Mouse (Mus musculus) kidney, adult 11 months (tissue): ENCODE results near the gene Stoml1.
A peak's percentile ranks its signal among the peaks of the same experiment; 100 is the strongest.
"Not testable (repeated sequence)": the region's sequence is repeated elsewhere in the genome, so short reads cannot be mapped to it uniquely, and the experiment has no call there.

Experiments
- DNase-seq: peaks from one replicate; pipeline ENCODE4 v3.0.0; 2022

Stoml1 gene

DNA sequence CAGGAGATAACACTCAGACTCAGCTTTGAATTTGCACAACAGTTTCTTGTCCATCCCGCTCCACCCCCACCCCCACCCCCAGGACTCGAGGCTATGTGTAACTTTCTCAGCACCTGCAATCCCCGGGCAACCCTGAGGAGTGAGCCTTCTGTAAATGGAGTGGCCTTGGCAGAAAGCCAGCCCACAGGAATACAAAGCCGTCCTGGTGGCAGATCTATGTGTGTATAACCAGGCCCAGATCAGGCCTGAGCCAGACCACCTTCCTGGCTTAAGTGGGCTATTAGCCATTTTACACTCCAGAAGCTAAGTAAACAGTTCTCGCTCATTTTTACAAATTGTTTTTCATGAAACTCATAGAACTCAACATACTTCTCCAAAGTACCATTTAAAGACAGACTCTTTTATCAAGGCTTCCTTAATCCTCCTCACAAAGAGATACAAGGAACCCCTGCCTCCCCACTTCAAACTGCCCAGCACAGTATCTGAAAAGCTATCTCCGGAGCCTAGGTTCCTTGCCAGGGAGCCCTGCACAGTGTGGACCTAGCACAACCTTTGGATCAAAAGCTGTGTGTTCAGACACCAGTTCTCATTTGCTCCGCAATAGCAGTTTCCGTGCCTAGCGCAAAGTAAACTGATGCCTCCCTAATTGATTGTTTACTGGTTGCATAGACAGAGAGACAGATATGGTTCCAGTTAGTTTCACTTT lies 11.0 kb upstream of the Stoml1 start:
- peak; percentile 46 for DNase-seq

DNA sequence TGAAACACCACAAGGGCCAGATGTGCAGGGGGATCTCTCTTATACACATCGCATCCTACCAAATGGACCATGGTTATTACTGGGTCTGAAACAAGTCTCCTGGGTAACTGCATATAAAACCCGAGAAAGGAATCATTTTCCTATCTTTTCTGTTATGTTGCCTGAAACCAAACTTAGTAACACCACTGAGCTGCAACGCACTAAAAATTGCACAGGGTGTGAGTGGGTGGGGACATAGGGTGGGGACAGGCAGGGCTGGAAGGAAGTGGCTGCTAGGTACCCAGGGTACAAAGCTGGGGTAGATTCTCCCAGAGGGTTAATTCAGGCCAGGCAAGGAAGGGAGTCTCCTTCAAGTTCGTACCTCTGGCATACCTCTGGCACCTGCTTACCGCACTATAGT lies 10.3 kb upstream of the Stoml1 start:
- DNase-seq: no peak

DNA sequence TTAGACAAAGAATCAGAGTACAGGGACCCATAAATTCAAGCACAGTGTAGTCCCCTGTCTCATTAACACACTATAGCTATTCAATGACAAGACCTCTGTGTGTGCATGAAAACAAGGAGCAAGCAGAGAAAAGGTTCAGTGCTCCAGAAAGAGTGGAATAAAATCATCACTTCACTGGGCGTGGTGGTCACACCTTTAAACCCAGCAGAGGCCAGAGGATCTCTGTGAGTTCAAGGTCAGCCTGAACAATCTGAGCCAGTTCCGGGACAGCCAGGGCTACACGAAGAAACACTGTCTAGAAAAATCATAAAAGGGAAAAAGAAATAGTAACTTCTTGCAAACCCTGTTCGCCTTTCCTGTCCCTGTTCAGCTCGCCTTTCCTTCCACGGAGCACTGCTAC lies 9.3 kb upstream of the Stoml1 start:
- no peak for DNase-seq

GRCm38 (mm10) chr9:58246083-58246591 lies 6.8 kb upstream of the Stoml1 start:
- no peak for DNase-seq

DNA sequence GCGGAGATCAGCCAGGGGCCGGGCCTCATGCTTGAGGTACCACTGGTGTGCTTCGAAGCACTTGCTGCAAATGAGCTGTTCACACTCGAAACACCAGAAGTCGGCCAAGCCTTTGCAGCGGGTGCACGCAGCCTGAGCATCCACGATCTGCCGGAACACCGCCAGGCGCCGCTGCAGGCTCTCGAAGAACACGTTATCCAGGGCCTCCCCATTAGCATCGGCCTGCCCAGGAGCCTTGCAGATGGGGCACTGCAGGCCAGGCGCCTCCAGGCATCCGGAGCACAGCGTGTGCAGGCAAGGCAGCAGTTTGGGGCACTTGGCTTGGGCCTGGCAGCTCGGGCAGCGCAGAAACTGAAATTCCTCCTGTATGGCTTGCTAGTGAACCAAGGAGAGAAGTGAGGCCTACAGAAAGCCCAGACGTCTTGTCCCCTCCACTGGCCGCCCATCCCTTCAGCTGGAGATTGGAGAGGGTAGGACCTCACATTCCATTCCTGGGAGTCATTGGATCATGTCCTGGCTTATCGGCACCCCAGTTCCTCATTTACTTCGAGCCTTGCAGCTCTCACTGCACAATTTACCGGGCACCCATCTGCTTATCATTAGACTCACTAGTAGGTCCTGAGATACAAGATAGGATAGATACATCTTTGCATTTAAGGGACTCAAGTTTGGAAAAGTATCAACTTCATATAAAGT lies 5.8 kb upstream of the Stoml1 start:
- peak; percentile 81 for DNase-seq

DNA sequence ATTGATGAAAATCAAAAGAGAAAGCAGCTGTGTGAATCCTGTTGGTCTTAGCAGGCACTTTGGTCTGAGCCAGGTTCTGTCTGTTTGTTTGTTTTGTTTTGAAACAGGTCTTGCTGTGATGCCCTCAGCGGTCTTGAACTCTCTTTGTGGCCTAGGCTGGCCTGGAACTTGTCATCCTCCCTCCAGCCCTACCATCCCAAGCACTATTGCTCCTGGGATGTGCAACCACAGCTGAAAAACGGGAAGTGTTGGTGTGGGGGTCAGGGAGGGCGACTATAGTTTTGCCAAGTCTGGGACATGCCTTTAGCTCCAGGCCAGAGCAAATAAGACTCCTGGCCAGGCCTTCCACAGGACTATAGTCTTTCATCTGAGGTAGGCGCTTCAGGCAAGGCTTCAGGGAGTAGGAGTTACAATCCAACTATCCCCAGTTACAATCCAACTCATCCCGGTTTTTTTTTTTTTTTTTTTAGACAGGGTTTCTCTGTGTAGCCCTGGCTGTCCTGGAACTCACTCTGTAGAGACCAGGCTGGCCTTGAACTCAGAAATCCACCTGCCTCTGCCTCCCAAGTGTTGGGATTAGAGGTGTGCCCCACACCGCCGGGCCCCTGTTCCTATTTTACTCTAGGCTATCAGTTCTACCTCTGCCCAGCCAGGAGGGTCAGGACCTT lies 4.1 kb upstream of the Stoml1 start:
- no peak for DNase-seq

DNA sequence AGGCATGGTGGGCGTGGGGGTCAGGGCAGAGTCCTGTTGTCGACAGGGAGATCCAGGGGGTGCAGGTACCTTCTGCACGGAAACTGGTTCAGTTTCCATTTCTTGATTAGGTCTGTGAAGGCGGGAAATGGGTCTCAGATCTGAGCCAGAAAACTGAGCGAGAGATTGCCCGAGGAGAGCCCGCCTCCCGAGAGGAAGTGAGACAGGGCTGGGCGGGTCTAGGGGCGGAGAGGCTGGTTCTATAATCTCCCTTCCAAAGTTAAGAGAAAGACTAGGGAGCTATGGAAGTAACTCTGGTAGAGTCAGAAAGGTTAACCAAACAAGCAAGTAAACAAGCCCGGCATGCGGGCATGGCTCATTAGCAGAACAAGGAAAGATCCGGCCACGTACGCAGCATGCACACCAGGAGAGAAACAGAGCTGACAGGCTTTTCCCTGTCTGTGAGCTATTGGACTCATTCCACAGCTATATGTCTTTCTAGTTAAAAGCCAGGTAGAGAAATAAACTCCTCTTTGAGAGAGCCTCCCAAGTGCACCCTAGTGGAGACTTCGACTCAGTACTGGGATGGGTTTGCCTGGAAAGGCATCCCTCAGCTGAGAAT lies 3.3 kb upstream of the Stoml1 start, which contains the start of gene Pml:
Gene Pml, minus strand, starts transcription at position 195 of the 601 bp plus-strand sequence.
- DNase-seq: peak; percentile 83

- DNase-seq: no peak
These were observed 2.6 kb upstream of the Stoml1 start for GRCm38 (mm10) chr9:58250322-58250721.

DNA sequence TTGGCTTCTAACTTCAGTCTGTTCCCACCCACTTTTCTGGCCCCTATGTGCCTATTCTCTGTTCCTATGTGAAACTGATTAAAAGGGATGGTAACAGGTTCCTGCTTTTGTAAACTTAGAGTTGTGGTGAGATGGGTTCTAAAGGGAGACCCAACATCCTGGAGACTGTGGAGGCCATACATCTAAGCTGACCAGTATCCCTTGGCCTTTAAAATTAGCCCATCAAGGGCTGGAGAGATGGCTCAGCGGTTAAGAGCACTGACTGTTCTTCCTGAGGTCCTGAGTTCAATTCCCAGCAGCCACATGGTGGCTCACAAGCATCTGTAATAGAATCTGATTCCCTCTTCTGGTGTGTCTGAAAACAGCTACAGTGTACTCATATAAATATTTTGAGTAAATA lies 2.2 kb upstream of the Stoml1 start:
- DNase-seq: not testable (repeated sequence)

DNA sequence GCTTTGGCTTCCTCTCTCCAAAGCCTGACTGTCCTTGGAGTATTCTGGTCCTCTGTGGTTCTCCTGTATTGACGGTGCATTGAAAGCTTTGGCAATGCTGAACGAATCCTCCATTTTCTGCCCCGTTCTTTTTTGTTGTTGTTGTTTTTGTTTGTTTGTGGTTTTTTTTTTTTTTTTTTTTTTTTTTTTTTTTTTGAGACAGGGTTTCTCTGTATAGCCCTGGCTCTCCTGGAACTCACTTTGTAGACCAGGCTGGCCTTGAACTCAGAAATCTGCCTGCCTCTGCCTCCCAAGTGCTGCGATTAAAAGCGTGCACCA lies 800 bp downstream of the Stoml1 start:
- not testable (repeated sequence) for DNase-seq

GRCm38 (mm10) chr9:58255105-58255504 lies 2.1 kb downstream of the Stoml1 start:
- DNase-seq: no peak

DNA sequence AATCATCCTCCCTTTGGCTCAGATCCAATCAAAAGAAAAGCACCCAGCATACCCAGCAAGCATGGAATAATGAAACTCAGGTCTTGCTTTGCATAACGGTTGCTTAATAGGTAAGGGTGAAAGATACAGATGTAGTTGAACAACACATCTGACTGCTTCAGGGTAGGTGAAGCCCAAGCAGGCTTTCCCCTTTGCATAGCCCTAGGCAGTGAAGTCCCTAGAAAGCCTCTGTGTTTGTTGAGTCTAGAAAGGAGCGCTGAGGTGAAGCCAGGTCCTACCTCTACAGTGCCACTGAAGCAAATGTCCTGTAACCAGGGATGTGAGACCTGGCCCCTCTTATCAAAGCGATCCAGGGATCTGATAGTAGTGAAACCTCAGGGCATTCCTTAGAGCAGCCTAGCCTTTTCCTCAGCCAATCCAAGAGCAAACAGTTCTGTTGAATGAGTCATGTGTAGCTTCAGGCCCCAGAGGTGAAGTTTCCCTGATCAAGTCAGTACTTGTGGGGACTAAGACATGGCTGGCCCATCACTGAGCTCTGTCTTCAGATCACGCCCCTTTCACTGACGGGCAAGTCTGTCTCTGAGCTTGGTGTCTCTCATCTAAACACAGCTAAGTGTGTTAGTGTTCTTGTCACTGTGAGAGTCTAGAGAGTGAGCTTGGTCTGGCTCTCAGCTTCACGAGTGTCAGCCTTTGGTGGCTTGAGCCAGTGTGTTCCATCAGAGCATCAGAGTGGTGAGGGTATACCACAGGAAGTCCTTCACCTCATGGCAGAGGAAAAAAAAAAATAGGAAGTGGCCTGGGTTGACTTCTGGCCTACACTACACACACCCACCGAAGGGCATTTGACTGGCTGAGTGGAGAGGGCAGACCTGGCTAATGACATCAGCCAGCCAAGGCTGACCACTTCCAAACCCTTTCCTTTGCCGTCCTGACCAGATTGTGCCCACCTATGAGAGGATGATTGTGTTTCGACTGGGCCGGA lies 3.0 kb downstream of the Stoml1 start:
- DNase-seq: no peak

GRCm38 (mm10) chr9:58262507-58262906 lies 9.5 kb downstream of the Stoml1 start:
- DNase-seq: no peak

GRCm38 (mm10) chr9:58265368-58265767 lies 12.4 kb downstream of the Stoml1 start:
- no peak for DNase-seq

GRCm38 (mm10) chr9:58266571-58267011 lies 13.6 kb downstream of the Stoml1 start:
- no peak for DNase-seq

- no peak for DNase-seq
These were observed 14.1 kb downstream of the Stoml1 start for GRCm38 (mm10) chr9:58267046-58267445.

DNA sequence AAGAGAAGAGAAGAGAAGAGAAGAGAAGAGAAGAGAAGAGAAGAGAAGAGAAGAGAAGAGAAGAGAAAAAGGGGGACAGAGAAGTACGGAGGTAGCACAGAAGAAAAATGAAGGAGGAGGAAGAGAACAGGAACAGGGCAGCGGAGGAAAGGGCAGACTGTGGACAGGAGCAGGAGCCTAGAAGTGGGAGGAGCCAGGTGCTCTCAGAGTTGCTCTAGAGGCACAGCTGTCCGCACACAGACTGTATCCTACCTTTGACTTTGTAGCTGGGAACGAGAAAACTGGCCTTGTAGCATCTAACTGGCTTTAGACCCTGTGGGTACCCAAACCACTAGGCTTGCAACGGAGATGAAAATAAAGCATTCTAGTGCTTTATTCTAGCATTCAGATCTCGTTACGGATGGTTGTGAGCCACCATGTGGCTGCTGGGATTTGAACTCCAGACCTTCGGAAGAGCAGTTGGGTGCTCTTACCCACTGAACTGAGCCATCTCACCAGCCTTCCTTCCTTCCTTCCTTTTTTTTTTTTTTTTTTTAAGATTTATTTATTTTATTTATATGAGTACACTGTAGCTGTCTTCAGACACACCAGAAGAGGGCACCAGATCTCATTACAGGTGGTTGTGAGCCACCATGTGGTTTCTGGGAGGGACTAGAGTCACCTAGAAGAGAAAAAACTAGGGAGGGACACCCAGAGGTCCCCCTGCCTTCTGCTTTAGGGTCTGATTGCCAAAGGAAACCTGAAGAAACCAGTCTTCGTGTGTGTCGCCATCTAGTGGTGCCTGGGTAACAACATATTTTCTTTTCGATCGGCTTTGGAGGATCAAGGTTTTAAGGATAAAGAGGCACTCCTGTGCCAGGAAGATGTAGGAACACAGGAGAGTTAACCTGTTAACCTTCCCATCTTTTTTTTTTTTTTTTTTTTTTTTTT lies 15.7 kb downstream of the Stoml1 start:
- DNase-seq: no peak

DNA sequence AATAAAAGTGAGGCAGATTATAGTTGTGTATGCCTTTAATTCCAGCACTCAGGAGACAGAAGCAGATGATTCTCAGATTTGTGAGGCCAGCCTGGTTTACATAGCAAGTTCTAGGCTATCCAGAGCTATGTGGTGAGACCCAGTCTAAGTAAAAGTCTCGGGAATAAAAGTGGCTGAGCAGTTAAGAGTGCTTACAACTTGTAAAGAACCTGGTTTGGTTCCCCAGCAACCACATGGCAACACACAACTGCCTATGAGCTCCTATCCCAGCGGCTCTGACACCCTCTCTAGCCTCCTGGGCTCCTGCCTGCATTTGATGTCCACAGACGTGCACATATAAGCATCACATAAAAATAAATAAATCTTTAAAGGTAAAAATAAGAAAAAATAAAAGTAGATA lies 17.1 kb downstream of the Stoml1 start:
- DNase-seq: no peak

DNA sequence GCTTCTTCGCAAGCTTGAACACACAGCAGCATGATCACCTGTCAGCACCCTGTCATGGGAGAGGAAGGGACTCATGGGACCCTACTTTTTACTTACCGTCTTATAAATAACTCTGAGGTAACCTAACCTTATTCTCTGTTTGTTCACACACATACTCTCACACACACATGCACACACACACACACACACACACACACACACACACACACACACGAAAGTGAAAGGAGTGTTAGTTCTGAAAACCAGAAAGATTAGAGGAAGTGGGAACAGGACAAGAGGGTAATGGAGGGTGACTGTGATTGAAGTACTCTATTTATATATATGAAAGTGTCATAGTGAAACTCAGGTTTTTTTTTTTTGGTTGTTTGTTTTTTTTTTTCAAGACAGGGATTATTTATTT lies 18.1 kb downstream of the Stoml1 start:
- no peak for DNase-seq

DNA sequence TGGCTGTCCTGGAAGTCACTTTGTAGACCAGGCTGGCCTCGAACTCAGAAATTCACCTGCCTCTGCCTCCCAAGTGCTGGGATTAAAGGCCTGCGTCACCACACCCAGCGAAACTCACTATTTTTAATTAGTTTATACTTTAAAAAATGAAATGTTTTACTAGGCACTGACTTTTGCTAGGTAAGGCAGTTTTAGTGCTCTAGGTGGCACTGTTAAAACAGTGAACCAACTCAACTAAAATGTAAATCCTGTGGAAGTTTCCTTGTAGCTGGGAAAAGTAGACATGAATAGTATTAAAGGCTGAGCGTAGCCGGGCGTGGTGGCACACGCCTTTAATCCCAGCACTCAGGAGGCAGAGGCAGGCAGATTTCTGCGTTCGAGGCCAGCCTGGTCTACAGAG lies 18.6 kb downstream of the Stoml1 start:
- not testable (repeated sequence) for DNase-seq

- no peak for DNase-seq
These were observed 19.1 kb downstream of the Stoml1 start for GRCm38 (mm10) chr9:58272068-58272541.
